Mouse (Mus musculus) liver, adult 10 weeks (tissue): ENCODE measurements around the gene Gm8020. TPM values are rescaled to one million over a fixed set of nuclear protein-coding genes. Genes with fewer than 3 reads are reported as not detected.

ENCODE experiments used
- polyA plus RNA-seq: library from polyadenylated mRNA; stranded (reverse); fragments of 350-450 nt; fragmentation: Illumina TruSeq; extraction: RNeasy Lipid Tissue Mini Kit (QIAGEN cat#74804); gene quantifications from one replicate; pipeline ENCODE4 v1.2.3, GENCODE M21; 2014; ENCODE audit warnings: low read depth, low replicate concordance

Gm8020 gene
- polyA plus RNA-seq: not detected

DNA sequence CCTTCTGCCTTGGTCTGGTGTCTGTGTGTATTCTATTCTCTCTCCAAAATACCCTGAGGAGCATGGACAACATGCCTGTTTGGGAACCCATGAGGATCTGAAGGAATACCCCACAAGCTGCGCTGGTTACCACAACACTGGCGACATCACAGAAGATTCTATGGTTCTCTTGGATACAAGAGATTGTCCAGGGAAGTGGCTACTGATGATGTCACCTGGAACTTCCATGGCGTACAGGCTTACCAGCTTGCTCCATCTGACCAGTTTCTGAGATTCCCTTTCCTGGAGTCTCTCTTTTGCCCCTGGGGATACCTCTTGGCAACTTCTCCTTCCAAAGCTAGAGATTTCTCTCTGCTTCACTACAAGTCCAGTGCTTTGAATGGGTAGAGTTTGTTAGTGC is at the start of gene Gm8020:
Gene Gm8020, minus strand, starts transcription at position 101 of the 400 bp plus-strand sequence.

GRCm38 (mm10) chr14:42524182-42524581 is 22.0 kb upstream of the Gm8020 start, which contains the start of gene Gm8024:
TSS of gene Gm8024 (minus strand) at chr14:42524282.

DNA sequence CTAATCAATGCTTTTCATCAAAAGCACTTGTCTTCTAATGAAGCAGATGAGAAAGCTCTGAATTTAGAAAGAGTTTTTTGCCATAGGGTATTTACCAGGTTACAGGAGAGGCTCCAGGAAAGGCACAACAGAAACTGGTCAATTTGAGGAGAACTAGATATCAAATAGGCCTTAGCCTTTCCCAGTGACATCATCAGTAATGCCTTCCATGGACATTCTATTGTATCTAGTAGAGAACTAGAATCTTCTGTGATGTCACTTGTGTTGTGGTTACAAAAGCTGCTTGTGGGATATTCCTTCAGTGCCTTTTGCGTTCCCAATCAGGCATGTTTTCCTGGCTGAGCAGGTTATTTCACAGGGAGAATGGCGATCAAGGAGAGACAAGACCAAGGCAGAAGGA is 38.6 kb downstream of the Gm8020 start, which contains the start of gene Gm8011:
Gene Gm8011, plus strand, starts transcription at position 301 of the 400 bp plus-strand sequence.

Other genes with a start within 250 kb of the Gm8020 start
- not detected for gene Gm17026, start 242.3 kb downstream of the Gm8020 start, polyA plus RNA-seq
- not detected for gene Gm9611, start 205.0 kb downstream of the Gm8020 start, polyA plus RNA-seq
- not detected for gene Gm7995, start 192.1 kb downstream of the Gm8020 start, polyA plus RNA-seq
- not detected for gene Gm8005, start 62.7 kb downstream of the Gm8020 start, polyA plus RNA-seq
- not detected for gene Gm8011, start 38.5 kb downstream of the Gm8020 start, polyA plus RNA-seq
- not detected for gene Gm8024, start 21.9 kb upstream of the Gm8020 start, polyA plus RNA-seq
- not detected for gene Gm17124, start 97.5 kb upstream of the Gm8020 start, polyA plus RNA-seq
- not detected for gene Gm3633, start 139.6 kb upstream of the Gm8020 start, polyA plus RNA-seq
- gene Gm10378, start 153.6 kb upstream of the Gm8020 start, polyA plus RNA-seq: not detected